Mouse (Mus musculus): ENCODE results near the gene Gria1. TPM values are rescaled to one million over a fixed set of nuclear protein-coding genes. Genes with fewer than 3 reads are reported as not detected.

Gria1 gene
- polyA plus RNA-seq, 1 experiment from 2014 or later = 3.2 TPM

DNA sequence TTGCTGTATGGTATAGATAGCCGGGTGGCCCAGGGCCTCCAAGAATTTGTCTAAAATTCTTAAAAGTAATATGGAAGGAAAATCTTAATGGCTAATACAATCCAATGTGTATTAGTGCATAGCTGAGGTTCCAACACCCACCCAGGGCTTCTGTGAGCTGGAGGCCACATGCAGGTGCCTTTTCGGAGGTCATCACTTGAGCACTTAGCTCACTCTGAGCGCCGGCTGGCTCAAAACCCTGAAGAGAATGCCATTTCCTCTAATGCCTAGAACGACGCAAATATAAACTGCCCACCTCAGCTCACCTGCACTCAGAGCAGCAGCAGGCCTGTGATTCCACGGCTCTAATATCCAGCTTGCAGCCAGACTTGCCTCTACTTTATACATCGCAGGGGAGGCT, 148.9 kb downstream of the Gria1 start:
- no peak overlapping the region for H3K27ac ChIP-seq (ENCODE audit: low read length)
- no peaks in the 10 kb centered on the region for H3K27me3 ChIP-seq (ENCODE audit: control insufficient read depth, insufficient read depth, low read length)
- no peaks in the 10 kb centered on the region for H3K36me3 ChIP-seq (ENCODE audit: control insufficient read depth, insufficient read depth, low read length)
- ATAC-seq (ENCODE audit: insufficient number of reproducible peaks, insufficient read depth, low FRiP score, low read depth) = no peak
- H3K4me2 ChIP-seq (replicated peaks; ENCODE audit: low read depth, low read length) = no peak overlapping the region
- H3K9ac ChIP-seq (replicated peaks; ENCODE audit: low read depth, low read length) = no peak overlapping the region
- H3K4me1 ChIP-seq (ENCODE audit: control insufficient read depth, insufficient read depth, low read length) = no peaks in the 10 kb centered on the region
- 82% methylated on average over 8 of the region's 8 CpGs for WGBS
- H3K4me3 ChIP-seq (ENCODE audit: low read depth, low read length) = no peak overlapping the region
- no peaks in the 10 kb centered on the region for H3K9me3 ChIP-seq (ENCODE audit: control insufficient read depth, low read depth, low read length)

DNA sequence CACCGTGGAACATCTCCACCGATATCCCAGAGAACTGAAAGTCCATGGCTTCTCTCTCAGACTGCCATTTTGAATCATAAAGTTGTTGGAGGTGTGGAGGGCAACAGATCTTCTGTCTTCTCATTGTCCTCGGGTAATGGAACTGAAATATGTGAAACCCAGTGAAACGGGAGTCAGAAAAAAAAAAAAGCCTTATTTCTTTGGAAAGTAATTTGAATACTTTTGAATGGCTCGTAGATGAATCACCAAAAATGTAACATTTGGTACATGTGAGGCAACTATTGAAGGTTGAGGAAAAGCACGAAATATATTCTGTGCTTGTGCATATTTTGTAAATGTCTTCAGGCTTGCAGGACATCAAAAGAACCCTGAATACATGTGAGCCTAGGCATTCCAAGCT, 151.7 kb downstream of the Gria1 start:
- no peak for ATAC-seq (ENCODE audit: insufficient number of reproducible peaks, insufficient read depth, low FRiP score, low read depth)
- WGBS = 92% methylated on average over 6 of the region's 6 CpGs
- no peak overlapping the region for H3K9ac ChIP-seq (replicated peaks; ENCODE audit: low read depth, low read length)

DNA sequence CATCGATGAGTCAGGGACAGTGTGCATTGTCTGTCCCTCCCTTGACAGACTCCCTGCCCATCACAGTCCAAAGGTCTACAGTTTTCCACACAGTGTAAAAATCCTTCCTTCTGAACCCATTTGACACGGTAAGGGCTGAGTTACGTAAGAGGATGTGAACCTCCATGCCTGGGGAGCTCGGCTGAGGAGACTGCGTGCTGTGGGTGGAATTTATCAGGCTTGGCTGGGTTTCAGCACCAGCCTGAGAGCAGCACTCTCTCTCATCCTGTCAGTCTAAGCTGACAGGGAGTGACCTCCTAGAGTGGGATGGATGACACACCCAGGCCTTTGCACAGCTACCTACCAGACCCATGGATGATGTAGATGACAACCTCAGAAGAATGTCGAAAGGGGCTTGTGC, 158.9 kb downstream of the Gria1 start:
- Histone ChIP-seq H3K9ac (replicated peaks; ENCODE audit: low read depth, low read length) (no peak overlapping the region), H3K4me2 (replicated peaks; ENCODE audit: low read depth, low read length) (no peak overlapping the region), H3K4me1 (ENCODE audit: control insufficient read depth, insufficient read depth, low read length) (no peaks in the 10 kb centered on the region), H3K9me3 (ENCODE audit: control insufficient read depth, low read depth, low read length) (no peaks in the 10 kb centered on the region), H3K27ac (ENCODE audit: low read length) (no peak overlapping the region), H3K27me3 (ENCODE audit: control insufficient read depth, insufficient read depth, low read length) (no peaks in the 10 kb centered on the region), H3K4me3 (ENCODE audit: low read depth, low read length) (no peak overlapping the region), H3K36me3 (ENCODE audit: control insufficient read depth, insufficient read depth, low read length) (no peaks in the 10 kb centered on the region)
- WGBS = 79% methylated on average over 6 of the region's 6 CpGs
- no peak for ATAC-seq (ENCODE audit: insufficient number of reproducible peaks, insufficient read depth, low FRiP score, low read depth)

More for the DNA sequence above, 151.7 kb downstream of the Gria1 start:
- Histone ChIP-seq H3K4me1 (ENCODE audit: control insufficient read depth, insufficient read depth, low read length) (no peaks in the 10 kb centered on the region), H3K27me3 (ENCODE audit: control insufficient read depth, insufficient read depth, low read length) (no peaks in the 10 kb centered on the region), H3K4me2 (replicated peaks; ENCODE audit: low read depth, low read length) (no peak overlapping the region), H3K36me3 (ENCODE audit: control insufficient read depth, insufficient read depth, low read length) (no peaks in the 10 kb centered on the region), H3K9me3 (ENCODE audit: control insufficient read depth, low read depth, low read length) (no peaks in the 10 kb centered on the region), H3K27ac (ENCODE audit: low read length) (no peak overlapping the region), H3K4me3 (ENCODE audit: low read depth, low read length) (no peak overlapping the region)

DNA sequence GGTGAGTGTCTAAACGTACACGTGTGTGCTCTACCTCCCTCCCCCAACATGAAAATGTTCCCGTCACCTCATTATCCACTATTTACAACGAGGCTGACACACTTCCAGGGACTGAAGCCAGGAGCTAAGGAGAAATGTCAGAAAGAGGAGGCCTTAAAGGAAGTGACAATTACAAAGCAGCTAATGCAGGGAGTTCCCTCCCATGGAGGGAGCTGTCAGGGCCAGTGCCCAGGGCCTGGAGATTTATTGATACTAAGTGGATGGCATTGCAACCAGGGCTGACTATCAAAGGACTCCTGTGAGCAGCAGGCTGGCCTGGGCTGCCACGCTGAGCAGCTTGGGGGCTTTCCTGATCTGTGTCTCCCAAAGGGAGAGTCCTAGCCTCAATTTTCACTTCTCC, 163.0 kb downstream of the Gria1 start:
- WGBS = 49% methylated on average over 5 of the region's 5 CpGs
- no peak for ATAC-seq (ENCODE audit: insufficient number of reproducible peaks, insufficient read depth, low FRiP score, low read depth)
- Histone ChIP-seq H3K9me3 (ENCODE audit: control insufficient read depth, low read depth, low read length) (no peaks in the 10 kb centered on the region), H3K4me1 (ENCODE audit: control insufficient read depth, insufficient read depth, low read length) (no peaks in the 10 kb centered on the region), H3K27ac (ENCODE audit: low read length) (no peak overlapping the region), H3K4me2 (replicated peaks; ENCODE audit: low read depth, low read length) (no peak overlapping the region), H3K4me3 (ENCODE audit: low read depth, low read length) (no peak overlapping the region), H3K27me3 (ENCODE audit: control insufficient read depth, insufficient read depth, low read length) (no peaks in the 10 kb centered on the region), H3K36me3 (ENCODE audit: control insufficient read depth, insufficient read depth, low read length) (no peaks in the 10 kb centered on the region), H3K9ac (replicated peaks; ENCODE audit: low read depth, low read length) (no peak overlapping the region)

DNA sequence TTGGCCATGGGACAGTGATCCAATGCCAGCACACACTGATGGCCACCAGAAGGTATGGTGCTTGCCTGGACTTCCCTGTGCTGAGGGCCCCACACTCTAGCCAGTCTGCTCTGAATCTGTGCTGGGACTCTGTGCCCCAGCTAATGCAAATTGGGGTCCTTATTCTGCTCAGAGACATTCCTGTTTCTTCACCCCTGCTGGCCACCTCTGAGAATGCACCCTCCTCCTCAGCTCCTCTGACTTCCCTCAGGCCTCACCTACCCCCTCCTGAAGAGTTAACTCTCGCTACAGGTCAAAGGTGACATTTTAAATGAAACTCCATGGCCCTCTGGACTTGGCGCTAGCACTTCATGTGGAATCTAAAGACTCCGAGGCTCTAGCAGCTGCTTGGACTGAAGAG, 165.4 kb downstream of the Gria1 start:
- no peaks in the 10 kb centered on the region for H3K9me3 ChIP-seq (ENCODE audit: control insufficient read depth, low read depth, low read length)
- no peak overlapping the region for H3K27ac ChIP-seq (ENCODE audit: low read length)
- no peaks in the 10 kb centered on the region for H3K36me3 ChIP-seq (ENCODE audit: control insufficient read depth, insufficient read depth, low read length)
- no peaks in the 10 kb centered on the region for H3K4me1 ChIP-seq (ENCODE audit: control insufficient read depth, insufficient read depth, low read length)
- H3K4me2 ChIP-seq (replicated peaks; ENCODE audit: low read depth, low read length) = no peak overlapping the region
- no peak overlapping the region for H3K9ac ChIP-seq (replicated peaks; ENCODE audit: low read depth, low read length)
- H3K27me3 ChIP-seq (ENCODE audit: control insufficient read depth, insufficient read depth, low read length) = no peaks in the 10 kb centered on the region
- no peak overlapping the region for H3K4me3 ChIP-seq (ENCODE audit: low read depth, low read length)
- ATAC-seq (ENCODE audit: insufficient number of reproducible peaks, insufficient read depth, low FRiP score, low read depth) = no peak
- 16% methylated on average over 3 of the region's 3 CpGs for WGBS

DNA sequence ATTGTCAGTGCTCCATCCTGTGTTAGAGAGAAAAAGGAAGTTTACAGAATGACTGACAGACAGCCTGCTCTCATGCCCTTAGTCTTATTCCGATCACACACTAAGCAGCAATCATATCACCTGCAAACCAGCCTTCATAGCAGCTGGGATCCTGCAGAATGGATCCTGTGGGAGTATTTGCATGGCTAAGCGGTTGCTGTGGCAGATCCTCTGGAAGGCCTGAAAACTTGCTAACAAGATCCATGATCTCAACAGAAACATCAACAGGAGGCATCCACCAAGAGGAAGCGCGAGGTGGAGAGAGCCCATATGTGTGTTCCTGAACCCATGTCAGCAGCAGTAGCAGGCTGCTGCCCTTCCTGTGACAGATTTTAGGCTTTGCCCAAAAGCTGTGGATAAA, 173.0 kb downstream of the Gria1 start:
- no peak overlapping the region for H3K4me2 ChIP-seq (replicated peaks; ENCODE audit: low read depth, low read length)
- ATAC-seq (ENCODE audit: insufficient number of reproducible peaks, insufficient read depth, low FRiP score, low read depth) = no peak
- H3K9me3 ChIP-seq (ENCODE audit: control insufficient read depth, low read depth, low read length) = no peaks in the 10 kb centered on the region
- H3K4me3 ChIP-seq (ENCODE audit: low read depth, low read length) = no peak overlapping the region
- H3K27me3 ChIP-seq (ENCODE audit: control insufficient read depth, insufficient read depth, low read length) = no peaks in the 10 kb centered on the region
- no peak overlapping the region for H3K27ac ChIP-seq (ENCODE audit: low read length)
- H3K36me3 ChIP-seq (ENCODE audit: control insufficient read depth, insufficient read depth, low read length) = no peaks in the 10 kb centered on the region
- 87% methylated on average over 4 of the region's 4 CpGs for WGBS
- H3K4me1 ChIP-seq (ENCODE audit: control insufficient read depth, insufficient read depth, low read length) = no peaks in the 10 kb centered on the region
- no peak overlapping the region for H3K9ac ChIP-seq (replicated peaks; ENCODE audit: low read depth, low read length)

DNA sequence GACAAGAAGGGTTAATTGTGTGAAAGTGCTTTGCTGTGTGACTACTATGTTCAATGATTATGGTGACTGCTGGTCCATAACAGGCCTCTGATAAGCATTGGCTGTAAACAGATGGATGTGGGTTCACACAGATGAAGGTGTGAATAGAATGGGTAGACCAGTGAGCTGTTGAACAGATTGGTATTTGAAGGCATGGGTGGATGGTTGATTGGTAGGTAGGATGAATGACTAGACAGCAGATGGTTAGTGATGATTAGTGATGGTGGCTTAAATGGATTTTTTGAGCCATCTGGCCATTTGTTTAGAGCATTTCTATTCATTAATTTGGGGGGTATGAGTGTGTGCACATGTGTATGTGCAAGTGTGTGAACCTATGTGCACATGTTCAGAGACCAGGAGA, 173.9 kb downstream of the Gria1 start:
- Histone ChIP-seq H3K9me3 (ENCODE audit: control insufficient read depth, low read depth, low read length) (no peaks in the 10 kb centered on the region), H3K4me2 (replicated peaks; ENCODE audit: low read depth, low read length) (no peak overlapping the region), H3K27ac (ENCODE audit: low read length) (no peak overlapping the region), H3K36me3 (ENCODE audit: control insufficient read depth, insufficient read depth, low read length) (no peaks in the 10 kb centered on the region), H3K27me3 (ENCODE audit: control insufficient read depth, insufficient read depth, low read length) (no peaks in the 10 kb centered on the region), H3K4me1 (ENCODE audit: control insufficient read depth, insufficient read depth, low read length) (no peaks in the 10 kb centered on the region), H3K9ac (replicated peaks; ENCODE audit: low read depth, low read length) (no peak overlapping the region), H3K4me3 (ENCODE audit: low read depth, low read length) (no peak overlapping the region)
- no peak for ATAC-seq (ENCODE audit: insufficient number of reproducible peaks, insufficient read depth, low FRiP score, low read depth)

DNA sequence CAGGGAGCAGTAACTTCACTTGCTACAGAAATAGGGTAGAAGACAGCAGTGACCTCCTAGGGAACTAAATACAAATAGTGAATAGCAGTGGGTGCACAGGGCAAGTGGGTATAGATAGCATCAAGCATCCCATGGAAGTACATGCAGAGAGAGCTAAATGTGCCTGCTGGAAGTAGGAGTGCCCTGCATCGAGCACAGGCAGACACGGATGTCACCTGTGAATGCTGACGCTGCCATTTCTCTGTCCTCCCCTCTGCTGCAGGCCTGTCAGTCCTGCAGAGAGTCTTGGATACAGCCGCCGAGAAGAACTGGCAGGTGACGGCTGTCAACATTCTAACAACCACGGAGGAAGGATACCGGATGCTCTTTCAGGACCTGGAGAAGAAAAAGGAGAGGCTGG, 178.2 kb downstream of the Gria1 start:
- H3K9ac ChIP-seq (replicated peaks; ENCODE audit: low read depth, low read length) = no peak overlapping the region
- H3K27me3 ChIP-seq (ENCODE audit: control insufficient read depth, insufficient read depth, low read length) = no peaks in the 10 kb centered on the region
- no peak for ATAC-seq (ENCODE audit: insufficient number of reproducible peaks, insufficient read depth, low FRiP score, low read depth)
- WGBS = 89% methylated on average over 8 of the region's 8 CpGs
- H3K27ac ChIP-seq (ENCODE audit: low read length) = no peak overlapping the region
- H3K4me1 ChIP-seq (ENCODE audit: control insufficient read depth, insufficient read depth, low read length) = no peaks in the 10 kb centered on the region
- no peaks in the 10 kb centered on the region for H3K9me3 ChIP-seq (ENCODE audit: control insufficient read depth, low read depth, low read length)
- H3K4me2 ChIP-seq (replicated peaks; ENCODE audit: low read depth, low read length) = no peak overlapping the region
- H3K36me3 ChIP-seq (ENCODE audit: control insufficient read depth, insufficient read depth, low read length) = no peaks in the 10 kb centered on the region
- H3K4me3 ChIP-seq (ENCODE audit: low read depth, low read length) = no peak overlapping the region

DNA sequence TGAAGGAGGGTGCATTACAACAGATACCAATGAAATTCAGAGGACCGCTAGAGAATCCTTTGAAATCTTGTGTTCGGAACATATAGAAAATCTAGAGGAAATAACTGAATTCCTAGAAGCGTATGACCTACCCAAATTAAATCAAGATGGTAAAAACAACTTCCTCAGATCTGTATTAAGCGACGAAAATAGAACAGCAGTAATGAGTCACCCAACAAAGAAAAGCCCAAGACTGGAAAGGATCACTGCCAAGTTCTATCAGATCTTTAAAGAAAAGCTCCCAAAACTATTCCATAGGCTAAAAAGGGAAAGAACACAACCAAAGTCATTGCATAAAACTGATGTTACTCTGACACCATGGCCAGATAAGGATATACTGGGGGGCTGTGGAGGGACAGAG, 183.6 kb downstream of the Gria1 start:
- no peak overlapping the region for H3K9ac ChIP-seq (replicated peaks; ENCODE audit: low read depth, low read length)
- no peak overlapping the region for H3K27ac ChIP-seq (ENCODE audit: low read length)
- H3K27me3 ChIP-seq (ENCODE audit: control insufficient read depth, insufficient read depth, low read length) = no peaks in the 10 kb centered on the region
- WGBS = 89% methylated on average over 5 of the region's 5 CpGs
- H3K36me3 ChIP-seq (ENCODE audit: control insufficient read depth, insufficient read depth, low read length) = no peaks in the 10 kb centered on the region
- no peak overlapping the region for H3K4me2 ChIP-seq (replicated peaks; ENCODE audit: low read depth, low read length)
- H3K4me1 ChIP-seq (ENCODE audit: control insufficient read depth, insufficient read depth, low read length) = no peaks in the 10 kb centered on the region
- H3K9me3 ChIP-seq (ENCODE audit: control insufficient read depth, low read depth, low read length) = no peaks in the 10 kb centered on the region
- ATAC-seq (ENCODE audit: insufficient number of reproducible peaks, insufficient read depth, low FRiP score, low read depth) = no peak
- no peak overlapping the region for H3K4me3 ChIP-seq (ENCODE audit: low read depth, low read length)

Measured in stomach, embryonic 14.5 days (tissue).